Mouse (Mus musculus) right cerebral cortex, adult 2 months (tissue): ENCODE data around the gene Cox10.

Experiments
- DNase-seq, 2 experiments: peaks; one replicate each; pipeline ENCODE4 v3.0.0; 2021 to 2022; ENCODE audit warnings: low spot score in 2 of 2

Cox10 gene

GRCm38 (mm10) chr11:64045041-64045440 is 34.2 kb downstream of the Cox10 start:
- DNase-seq = no peak

- no peak for DNase-seq
Measured at GRCm38 (mm10) chr11:64044024-64044423, 35.2 kb downstream of the Cox10 start.

DNA sequence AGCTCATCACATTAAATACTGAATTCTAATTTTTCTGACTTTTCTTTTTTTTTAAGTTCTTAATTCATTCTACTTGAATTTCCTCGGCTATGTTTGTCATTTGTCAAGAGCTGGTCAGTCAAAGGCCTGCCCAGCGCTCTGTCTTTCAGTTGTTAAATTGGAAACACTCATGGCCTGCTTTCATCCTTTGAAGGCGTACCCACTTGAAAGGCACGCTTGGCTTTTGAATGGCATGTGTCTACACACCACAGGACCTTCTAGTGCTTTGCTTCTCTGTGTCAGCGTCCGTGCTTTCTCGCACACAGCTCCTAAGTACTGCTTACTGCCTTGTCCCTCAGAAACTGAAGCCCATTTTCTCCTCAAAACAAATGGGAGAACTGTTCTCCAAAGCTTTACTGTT is 38.0 kb downstream of the Cox10 start:
- no peak for DNase-seq

- DNase-seq = no peak
Measured at GRCm38 (mm10) chr11:64039600-64039999, 39.7 kb downstream of the Cox10 start.

DNA sequence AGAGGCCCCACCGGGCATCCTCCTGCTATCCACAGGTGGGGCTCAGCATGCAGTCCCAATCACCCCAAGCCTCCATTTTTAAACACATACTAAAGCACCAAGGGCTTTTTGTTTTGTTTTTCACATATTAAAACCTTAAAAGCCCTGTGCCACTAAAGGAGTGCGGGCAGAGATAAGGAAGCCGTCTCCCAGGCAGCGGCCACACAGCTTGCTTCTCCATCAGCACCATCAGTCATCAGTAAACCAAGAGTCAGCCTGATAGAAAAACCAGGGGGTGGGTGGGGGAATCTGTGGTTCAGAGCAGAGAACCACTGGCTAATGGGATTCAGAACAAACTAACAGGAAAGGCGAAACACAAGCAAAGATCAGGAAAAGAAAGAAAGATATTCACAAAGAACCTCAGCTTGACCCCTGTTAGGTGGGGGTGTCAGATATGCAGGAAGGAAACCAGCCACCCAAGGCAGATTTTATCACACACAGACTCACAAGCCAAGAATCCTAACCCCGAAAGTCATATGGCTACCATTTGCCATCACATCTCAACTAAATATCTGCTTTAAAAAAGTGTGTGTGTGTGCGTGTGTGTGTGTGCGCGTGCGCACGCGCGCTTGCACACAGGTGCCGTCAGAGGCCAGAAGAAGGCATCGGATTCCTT is 41.7 kb downstream of the Cox10 start:
- DNase-seq = no peak

DNA sequence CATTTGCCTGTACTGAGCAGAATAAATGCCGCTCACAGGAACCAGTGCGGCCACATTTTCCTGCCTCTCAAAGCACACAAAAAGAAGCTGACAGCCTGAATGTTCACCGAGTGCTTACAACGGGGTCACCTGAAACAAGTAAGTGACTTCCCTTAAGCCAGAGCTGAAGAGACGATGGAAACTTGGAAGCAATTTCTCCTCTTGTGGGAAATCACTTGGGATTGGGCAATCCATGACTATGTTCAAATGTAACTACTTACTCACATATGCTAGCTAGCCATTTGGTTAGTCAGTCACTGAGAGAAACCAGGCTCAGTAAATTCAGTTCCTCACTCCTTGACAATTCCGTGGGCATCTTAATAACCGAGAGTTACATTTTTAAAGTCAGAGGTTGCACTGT is 43.0 kb downstream of the Cox10 start:
- DNase-seq = no peak

GRCm38 (mm10) chr11:64035709-64036108 is 43.6 kb downstream of the Cox10 start:
- no peak for DNase-seq

DNA sequence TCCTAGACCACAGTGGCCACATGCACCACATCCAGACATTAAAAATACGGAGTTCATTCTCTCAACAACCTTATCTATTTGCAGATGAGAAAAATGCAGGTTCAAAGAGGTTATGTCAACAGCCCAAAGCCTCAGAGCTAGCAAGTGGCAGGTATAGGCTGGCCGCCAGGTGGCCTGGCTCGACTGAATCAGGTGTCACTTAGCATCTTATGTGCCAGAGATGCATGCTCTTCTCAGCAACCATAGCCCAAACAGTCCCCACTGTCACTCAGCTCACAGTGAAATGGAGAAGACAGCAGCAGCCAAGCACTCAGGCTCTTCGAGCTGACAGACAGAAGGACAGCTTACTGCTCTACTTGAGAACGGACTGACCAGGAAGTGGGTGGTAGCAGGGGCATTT is 44.6 kb downstream of the Cox10 start:
- no peak for DNase-seq

- no peak for DNase-seq
Measured at GRCm38 (mm10) chr11:64027423-64027822, 51.8 kb downstream of the Cox10 start.

DNA sequence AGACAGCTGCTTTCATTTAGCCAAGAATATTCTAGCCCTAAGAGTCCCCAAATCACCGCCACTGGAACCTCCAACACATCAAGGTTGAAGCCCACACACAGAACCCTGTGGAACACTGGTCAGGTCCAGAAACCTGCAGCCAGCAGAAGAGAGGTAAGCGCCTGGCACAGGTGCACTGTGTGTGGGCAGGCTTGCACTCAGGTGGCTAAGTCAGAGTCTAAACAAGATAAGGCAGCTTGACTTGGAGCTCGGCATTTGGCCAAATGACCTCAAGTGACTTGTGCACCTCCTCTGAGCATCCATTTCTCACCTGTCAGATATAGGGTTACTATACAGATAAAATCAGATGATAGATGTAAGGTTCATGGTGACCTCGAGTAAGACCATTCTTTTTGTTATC is 53.4 kb downstream of the Cox10 start:
- no peak for DNase-seq

DNA sequence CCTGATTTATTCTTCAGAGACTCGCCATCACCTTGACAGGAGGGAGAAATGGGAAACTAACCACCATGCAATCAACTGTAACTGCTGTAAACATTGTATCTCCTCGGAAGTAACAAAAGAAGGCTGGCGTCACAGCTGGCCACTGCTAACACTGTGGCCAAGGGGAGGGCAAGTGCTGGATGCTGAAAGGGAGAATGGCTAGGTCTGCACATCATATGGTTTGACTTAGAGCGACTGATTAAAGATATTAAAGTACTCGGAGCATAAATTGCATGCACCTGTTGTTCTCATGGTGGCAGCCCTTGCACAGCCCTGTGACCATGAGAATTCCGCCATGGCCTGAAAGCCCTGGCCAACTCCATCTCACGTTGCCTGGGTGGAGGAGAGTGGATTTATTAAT is 54.7 kb downstream of the Cox10 start:
- no peak for DNase-seq

DNA sequence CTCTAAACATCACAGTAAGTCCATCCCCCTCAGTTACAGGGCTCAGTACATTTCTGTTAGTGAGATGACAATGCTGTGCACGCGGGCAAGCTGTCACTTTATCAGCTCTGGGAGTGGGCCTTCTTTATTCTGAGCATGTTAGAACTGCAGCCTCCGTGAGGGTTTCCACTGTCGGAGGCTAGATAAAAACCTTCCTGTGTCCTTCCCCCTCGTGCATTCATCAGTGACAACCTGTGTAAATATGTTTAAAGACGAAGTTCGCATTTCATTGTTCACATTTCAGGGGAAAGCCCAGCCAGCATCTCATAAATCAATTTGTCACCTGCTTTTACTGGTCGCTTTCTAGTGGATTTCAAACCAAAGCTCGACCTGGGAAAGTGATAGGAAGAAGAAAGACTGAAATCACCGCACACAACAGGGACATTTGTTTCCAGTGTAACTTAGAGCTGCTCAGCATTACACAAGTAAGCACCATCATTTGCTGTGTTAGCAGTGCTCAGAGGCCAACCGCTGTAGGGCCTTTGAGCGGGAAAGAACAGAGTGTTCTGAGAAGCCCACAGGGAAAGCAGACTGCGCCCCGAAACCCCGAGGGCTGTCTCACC is 55.8 kb downstream of the Cox10 start:
- no peak for DNase-seq

DNA sequence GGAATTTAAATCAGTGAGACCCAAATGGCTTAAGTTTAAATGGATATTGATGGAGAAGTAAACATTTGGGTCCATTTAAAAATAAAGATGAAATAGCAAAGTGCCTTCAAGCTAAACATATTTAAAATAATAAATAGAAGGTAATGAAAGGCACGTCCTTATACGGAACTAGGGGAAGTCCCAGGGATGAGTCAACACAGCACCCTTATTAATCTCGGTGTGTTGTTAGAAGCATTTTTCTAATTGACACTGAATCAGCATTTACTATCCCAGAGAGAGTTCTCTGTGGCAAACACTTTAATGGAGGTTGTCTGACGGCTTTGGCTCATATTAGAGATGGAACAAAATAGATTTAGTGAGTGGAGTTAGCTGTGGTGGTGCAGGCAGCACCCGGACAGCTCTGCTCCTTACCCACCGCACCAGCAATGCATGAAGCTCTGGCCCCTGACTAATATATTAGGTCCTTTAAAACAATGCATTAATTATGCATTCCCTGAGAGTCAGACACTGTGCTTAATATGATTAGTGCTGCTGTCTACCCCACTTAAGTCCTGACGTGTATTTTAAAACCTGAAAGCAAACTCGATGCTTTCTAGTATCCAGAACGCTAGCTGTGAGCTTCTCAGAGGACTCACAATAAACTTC is 56.7 kb downstream of the Cox10 start:
- no peak for DNase-seq

- DNase-seq = no peak
Measured at GRCm38 (mm10) chr11:64019235-64019634, 60.0 kb downstream of the Cox10 start.

GRCm38 (mm10) chr11:64018165-64018564 is 61.1 kb downstream of the Cox10 start:
- no peak for DNase-seq

DNA sequence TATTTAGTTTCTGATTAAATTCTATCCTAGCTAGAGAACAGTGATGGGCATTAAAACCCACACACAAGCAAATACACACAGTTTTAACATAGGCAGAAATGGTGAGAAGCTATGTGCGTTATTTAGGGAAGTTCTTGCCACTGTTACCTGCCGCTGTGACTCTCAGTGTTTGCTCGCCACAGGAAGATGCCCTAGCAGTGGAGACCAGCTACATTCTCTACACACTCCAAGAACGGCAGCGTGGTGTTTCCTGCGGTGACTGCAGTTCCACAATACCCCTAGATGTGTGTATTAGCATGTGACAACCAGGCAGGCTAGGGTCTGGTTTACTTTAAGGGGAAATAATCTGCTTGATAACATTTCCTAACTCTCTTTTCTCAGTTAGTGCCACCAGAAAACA is 64.0 kb downstream of the Cox10 start:
- no peak for DNase-seq

GRCm38 (mm10) chr11:64010724-64011496 is 68.4 kb downstream of the Cox10 start:
- DNase-seq = no peak

DNA sequence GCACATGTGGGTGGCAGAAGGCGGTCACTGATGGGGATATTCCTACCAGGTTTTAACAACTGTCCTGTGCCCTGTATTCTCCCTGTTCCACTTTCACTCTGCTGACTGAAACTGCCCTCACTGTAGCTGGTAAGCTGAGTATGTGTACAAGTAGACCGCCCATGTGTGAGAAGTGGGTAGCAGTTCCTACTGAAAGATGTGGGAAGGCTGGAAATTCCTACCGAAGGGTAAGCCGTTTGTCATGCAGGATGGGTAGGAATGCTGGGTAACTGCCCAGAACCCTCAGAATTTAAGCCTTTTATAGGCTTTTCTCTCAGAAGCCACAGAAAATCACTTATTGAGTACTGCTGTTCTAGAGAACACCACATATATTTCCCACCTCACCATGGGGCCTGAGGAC is 75.1 kb downstream of the Cox10 start:
- peak; percentile 21 to 40 for DNase-seq

GRCm38 (mm10) chr11:64003484-64003883 is 75.8 kb downstream of the Cox10 start:
- DNase-seq = no peak

GRCm38 (mm10) chr11:64002629-64003028 is 76.6 kb downstream of the Cox10 start:
- DNase-seq = no peak

GRCm38 (mm10) chr11:64001111-64001510 is 78.2 kb downstream of the Cox10 start:
- DNase-seq = no peak

- no peak for DNase-seq
Measured at GRCm38 (mm10) chr11:64000200-64000794, 79.0 kb downstream of the Cox10 start.
